25 mouse cellular contexts compared by ENCODE assay signal in genomic region chr7:49360597-49360996, GRCm38 (mm10).
DNase-seq lines count a peak whose midpoint lies in the region; ATAC-seq and TF ChIP-seq lines count a peak whose summit lies in the region.
"Had no signal": no experiment of that assay in that cellular context is flagged by ENCODE, and none has a peak within 500 bp of the region (broad histone marks: within the 10 kb centered on the region; RNA-seq: fewer than 3 reads in every experiment).

No protein-coding gene starts in this region.

- no peak overlapping the region for H3K9ac ChIP-seq in neural tube, embryonic 11.5 days (ENCODE audit: low read length)
- no peak overlapping the region for H3K9ac ChIP-seq in neural tube, embryonic 15.5 days (replicated peaks)
- H3K9ac ChIP-seq: embryonic facial prominence, embryonic 12.5 days; heart, embryonic 15.5 days; intestine, embryonic 15.5 days; liver, embryonic 15.5 days; midbrain, embryonic 13.5 days had no signal

- H3K4me3 ChIP-seq in layer of hippocampus, adult 2 months, result no peak overlapping the region
- no peak overlapping the region for H3K4me3 ChIP-seq in neural tube, embryonic 11.5 days (ENCODE audit: low read depth, low read length)
- H3K4me3 ChIP-seq in neural tube, embryonic 15.5 days (replicated peaks), result no peak overlapping the region
- H3K4me3 ChIP-seq: embryonic facial prominence, embryonic 12.5 days; erythroblast, embryonic 14.5 days; heart, adult 2 months; heart, embryonic 15.5 days; intestine, embryonic 15.5 days; liver, embryonic 15.5 days; midbrain, embryonic 13.5 days had no signal

- peak overlapping the region; percentile 18; the same call in 1 of the 2 replicates for H3K27ac ChIP-seq in layer of hippocampus, adult 2 months
- H3K27ac ChIP-seq in neural tube, embryonic 11.5 days (ENCODE audit: low read depth, low read length), result peak overlapping the region; percentile 62
- no peak overlapping the region for H3K27ac ChIP-seq in neural tube, embryonic 15.5 days (replicated peaks)
- H3K27ac ChIP-seq: embryonic facial prominence, embryonic 12.5 days; heart, adult 2 months; heart, embryonic 15.5 days; intestine, embryonic 15.5 days; liver, embryonic 15.5 days had no signal

- H3K4me2 ChIP-seq in neural tube, embryonic 11.5 days (ENCODE audit: low read depth), result no peak overlapping the region
- no peak overlapping the region for H3K4me2 ChIP-seq in neural tube, embryonic 15.5 days
- H3K4me2 ChIP-seq: embryonic facial prominence, embryonic 12.5 days; heart, embryonic 15.5 days; intestine, embryonic 15.5 days; liver, embryonic 15.5 days; midbrain, embryonic 13.5 days had no signal

- no peak for ATAC-seq in neural tube, embryonic 11.5 days (ENCODE audit: insufficient read depth, low FRiP score, low TSS enrichment)
- no peak for ATAC-seq in neural tube, embryonic 15.5 days (ENCODE audit: low FRiP score)
- ATAC-seq: activated CD4-positive, CD25-positive, alpha-beta regulatory T cell, adult 4 months; intestine, embryonic 15.5 days; midbrain, embryonic 13.5 days had no signal

- no peaks in the 10 kb centered on the region for H3K9me3 ChIP-seq in neural tube, embryonic 11.5 days (ENCODE audit: control insufficient read depth, low read length)
- H3K9me3 ChIP-seq in neural tube, embryonic 15.5 days (replicated peaks), result no peaks in the 10 kb centered on the region
- H3K9me3 ChIP-seq: embryonic facial prominence, embryonic 12.5 days; heart, embryonic 15.5 days; intestine, embryonic 15.5 days; liver, embryonic 15.5 days; midbrain, embryonic 13.5 days had no signal

- no peak for TF ChIP-seq CTCF in layer of hippocampus, adult 2 months (conservative IDR thresholded peaks at IDR 0.05)

- H3K27me3 ChIP-seq in neural tube, embryonic 11.5 days (ENCODE audit: control insufficient read depth, insufficient read depth, low read length), result no peaks in the 10 kb centered on the region
- H3K27me3 ChIP-seq in neural tube, embryonic 15.5 days (replicated peaks), result no peaks in the 10 kb centered on the region
- H3K27me3 ChIP-seq: embryonic facial prominence, embryonic 12.5 days; heart, embryonic 15.5 days; intestine, embryonic 15.5 days; liver, embryonic 15.5 days; midbrain, embryonic 13.5 days had no signal

- WGBS in neural tube, embryonic 11.5 days, result 73% methylated on average over 3 of the region's 3 CpGs
- WGBS in neural tube, embryonic 15.5 days, result 46% methylated on average over 3 of the region's 3 CpGs

- H3K36me3 ChIP-seq in neural tube, embryonic 11.5 days (ENCODE audit: control insufficient read depth, insufficient read depth, low read length), result no peaks in the 10 kb centered on the region; the same call in 1 of the 2 replicates
- H3K36me3 ChIP-seq in neural tube, embryonic 15.5 days, result no peaks in the 10 kb centered on the region
- H3K36me3 ChIP-seq: embryonic facial prominence, embryonic 12.5 days; G1E; heart, embryonic 15.5 days; intestine, embryonic 15.5 days; liver, embryonic 15.5 days; midbrain, embryonic 13.5 days had no signal

- H3K4me1 ChIP-seq in neural tube, embryonic 11.5 days (ENCODE audit: control insufficient read depth, insufficient read depth, low read length), result peaks cover 12% of the 10 kb centered on the region
- peaks cover 27% of the 10 kb centered on the region for H3K4me1 ChIP-seq in neural tube, embryonic 15.5 days
- H3K4me1 ChIP-seq: embryonic facial prominence, embryonic 12.5 days; heart, embryonic 15.5 days; intestine, embryonic 15.5 days; liver, embryonic 15.5 days had no signal

- peak; percentile 63 to 77 for DNase-seq in frontal cortex, adult 2 months (ENCODE audit: extremely low spot score in 1 of 2, low spot score in 1 of 2)
- no peak for DNase-seq in frontal cortex, postnatal 14 days (ENCODE audit: low spot score in 2 of 2)
- peak; percentile 47 to 56 for DNase-seq in layer of hippocampus, adult 2 months (ENCODE audit: low spot score in 2 of 2)
- DNase-seq in layer of hippocampus, adult 11-12 months (ENCODE audit: low spot score), result no peak
- DNase-seq in neural tube, embryonic 11.5 days (ENCODE audit: low spot score), result no peak
- DNase-seq in right cerebral cortex, postnatal 25 days, result peak; percentile 46
- no peak for DNase-seq in spleen, postnatal 14 days (ENCODE audit: low spot score in 2 of 2)
- DNase-seq: adrenal gland, postnatal 10 days; cerebellum, adult 9-11 months; gastrocnemius, postnatal 25 days; heart, adult 2 months; heart, postnatal 4 days; kidney, adult 9 months; kidney, postnatal 25 days; layer of hippocampus, postnatal 36 days; retina, postnatal 1 day had no signal

Comparison
In these comparisons a context has a peak if more than half of its experiments do, and no peak if none do; other contexts are left out.
1. DNase-seq: peak in frontal cortex, adult 2 months (2 of 2), layer of hippocampus, adult 2 months (2 of 2) and right cerebral cortex, postnatal 25 days (single experiment); none in frontal cortex, postnatal 14 days (0 of 2), layer of hippocampus, adult 11-12 months (single experiment), neural tube, embryonic 11.5 days (single experiment) and spleen, postnatal 14 days (0 of 2).